Mouse (Mus musculus) midbrain, embryonic 10.5 days (tissue): ENCODE results near the gene Pank3. TPM values are rescaled to one million over a fixed set of nuclear protein-coding genes. Genes with fewer than 3 reads are reported as not detected.
"Not testable (repeated sequence)": the region's sequence is repeated elsewhere in the genome, so short reads cannot be mapped to it uniquely, and the experiment has no call there.

Source experiments
- DNase-seq: peaks from one replicate; pipeline ENCODE4 v3.0.0-alpha.2; 2017; ENCODE audit warnings: low spot score
- H3K27ac ChIP-seq: fragments of 300-500 bp; sonication (generic); replicated peaks from 2 replicates; pipeline ENCODE4 v1.5.1; 2016; ENCODE audit warnings: mild to moderate bottlenecking
- H3K27me3 ChIP-seq: fragments of 300-500 bp; sonication (generic); 2 replicates; pipeline ENCODE4 v1.6.1; 2016; ENCODE audit warnings: low read depth, mild to moderate bottlenecking; ENCODE audit not compliant: poor library complexity, severe bottlenecking
- H3K36me3 ChIP-seq: fragments of 300-500 bp; sonication (generic); 2 replicates; pipeline ENCODE4 v1.6.1; 2016; ENCODE audit warnings: mild to moderate bottlenecking, moderate library complexity
- H3K4me1 ChIP-seq: fragments of 300-500 bp; sonication (generic); 2 replicates; pipeline ENCODE4 v1.6.1; 2016
- H3K4me3 ChIP-seq: fragments of 300-500 bp; sonication (generic); 2 replicates; pipeline ENCODE4 v1.5.1; 2016; ENCODE audit warnings: mild to moderate bottlenecking, moderate library complexity
- H3K9me3 ChIP-seq: fragments of 300-500 bp; sonication (generic); replicated peaks from 2 replicates; pipeline ENCODE4 v1.6.1; 2016; ENCODE audit warnings: mild to moderate bottlenecking
- WGBS: fragments of 180-500 bp; shearing (Covaris S2); methylation state at CpG from one replicate; pipeline ENCODE4 v1.1.7; 2016; 5-methylcytosine and 5-hydroxymethylcytosine counted together
- microRNA counts: library from miRNA; unstranded; fragments of <30 nt; microRNA quantifications from one replicate; lab custom pipeline; 2017
- microRNA-seq: library from miRNA; unstranded; fragments of <30 nt; microRNA quantifications from one replicate; pipeline ENCODE4, GENCODE M21; 2017
- polyA plus RNA-seq: library from polyadenylated mRNA; unstranded; fragments of >200 nt; fragmentation: Nextera tagmentation; extraction: Ambion mirVana; gene quantifications from 2 replicates; pipeline ENCODE4 v1.2.1, GENCODE M21; 2016

The Pank3 gene
- polyA plus RNA-seq, 1 experiment from 2014 or later, result 12.5 TPM

GRCm38 (mm10) chr11:35834022-35834760 is 64.9 kb downstream of the Pank3 start, which contains the start of gene Rars:
TSS of gene Rars (minus strand) at chr11:35834506.
- peak within 1 kb of the TSS; percentile 87 for H3K27ac ChIP-seq
- peak; percentile 96 for DNase-seq
- no peaks in the 10 kb centered on the region for H3K9me3 ChIP-seq
- peak within 1 kb of the TSS; percentile 85 for H3K4me3 ChIP-seq
- H3K27me3 ChIP-seq, result no peaks in the 10 kb centered on the region
- H3K36me3 ChIP-seq, result peaks cover 44% of the 10 kb centered on the region
- WGBS, result 2% methylated on average over 46 of the region's 46 CpGs
- H3K4me1 ChIP-seq, result peaks cover 30% of the 10 kb centered on the region

- H3K9me3 ChIP-seq, result no peaks in the 10 kb centered on the region
- H3K4me3 ChIP-seq, result no peak overlapping the region
- peak overlapping the region; percentile 79 for H3K27ac ChIP-seq
- peaks cover 37% of the 10 kb centered on the region for H3K4me1 ChIP-seq
- no peak for DNase-seq
- WGBS, result 90% methylated on average over 5 of the region's 5 CpGs
- H3K27me3 ChIP-seq, result no peaks in the 10 kb centered on the region
- peaks cover 41% of the 10 kb centered on the region for H3K36me3 ChIP-seq
Measured at GRCm38 (mm10) chr11:35837156-35838126, 68.2 kb downstream of the Pank3 start.

GRCm38 (mm10) chr11:35838345-35839338 is 69.4 kb downstream of the Pank3 start:
- Histone ChIP-seq H3K27ac (peak overlapping the region; percentile 79), H3K4me3 (peak overlapping the region; percentile 50), H3K9me3 (no peaks in the 10 kb centered on the region), H3K27me3 (no peaks in the 10 kb centered on the region), H3K36me3 (peaks cover 46% of the 10 kb centered on the region), H3K4me1 (peaks cover 27% of the 10 kb centered on the region)
- WGBS, result 36% methylated on average over 28 of the region's 28 CpGs
- peak; percentile 92 for DNase-seq

- WGBS, result 85% methylated on average over 7 of the region's 7 CpGs
- 0 out of 2 replicates have a peak overlapping the region, but pooled peaks have one; percentile 42 for H3K27ac ChIP-seq
- H3K36me3 ChIP-seq, result peaks cover 55% of the 10 kb centered on the region
- no peak for DNase-seq
- no peaks in the 10 kb centered on the region for H3K9me3 ChIP-seq
- peaks cover 25% of the 10 kb centered on the region for H3K4me1 ChIP-seq
- H3K4me3 ChIP-seq, result no peak overlapping the region
- no peaks in the 10 kb centered on the region for H3K27me3 ChIP-seq
Measured at GRCm38 (mm10) chr11:35840282-35840681, 71.0 kb downstream of the Pank3 start.

GRCm38 (mm10) chr11:35840806-35841205 is 71.5 kb downstream of the Pank3 start:
- not testable (repeated sequence) for H3K4me3 ChIP-seq, H3K9me3 ChIP-seq, DNase-seq, H3K27me3 ChIP-seq, H3K27ac ChIP-seq
- Histone ChIP-seq H3K36me3 (peaks cover 55% of the 10 kb centered on the region), H3K4me1 (peaks cover 25% of the 10 kb centered on the region)
- 95% methylated on average over 4 of the region's 4 CpGs for WGBS

MicroRNAs within 50 kb of the gene (microRNA counts, 519-probe panel; counts per million panel counts)
- 8,039 counts per million, percentile 84 among the panel's probes with 10 or more counts for microRNA mmu-miR-103 (lab: Ali Mortazavi, UCI)

Small RNA genes lying within 50 kb of the gene (microRNA-seq; reads per million reads assigned to microRNA genes)
- 3.9 reads per million, percentile 8 among the genes with 10 or more reads in this experiment for gene Mir103-1

Other genes starting within 250 kb of the Pank3 start
- gene Fbll1, start 29.4 kb downstream of the Pank3 start, polyA plus RNA-seq, result 0.44 and 0.92 TPM in 2 replicates
- 105 and 118 TPM in 2 replicates for gene Rars, start 65.0 kb downstream of the Pank3 start, polyA plus RNA-seq
- 5.0 and 5.3 TPM in 2 replicates for gene Wwc1, start 211.0 kb downstream of the Pank3 start, polyA plus RNA-seq